In genomic region chr9:56505793-56506755, GRCm38 (mm10) we compare ENCODE assay signal across 8 mouse cellular contexts.
DNase-seq lines count a peak whose midpoint lies in the region; ATAC-seq and TF ChIP-seq lines count a peak whose summit lies in the region.

No protein-coding gene starts in this region.

- H3K9ac ChIP-seq in heart, embryonic 12.5 days = peak overlapping the region; percentile 78
- H3K9ac ChIP-seq in kidney, postnatal 0 days (ENCODE audit: low read depth, low read length) = peak overlapping the region; percentile 48
- H3K9ac ChIP-seq in liver, embryonic 11.5 days (ENCODE audit: low read depth, low read length) = peak overlapping the region; percentile 17
- H3K9ac ChIP-seq in stomach, embryonic 14.5 days (replicated peaks; ENCODE audit: low read depth, low read length) = peak overlapping the region; percentile 19

- peak overlapping the region; percentile 76 for H3K4me2 ChIP-seq in heart, embryonic 12.5 days
- H3K4me2 ChIP-seq in kidney, postnatal 0 days (ENCODE audit: low read length) = peak overlapping the region; percentile 76
- H3K4me2 ChIP-seq in liver, embryonic 11.5 days = peak overlapping the region; percentile 70
- peak overlapping the region; percentile 54 for H3K4me2 ChIP-seq in stomach, embryonic 14.5 days (replicated peaks; ENCODE audit: low read depth, low read length)

- peak; percentile 97 for TF ChIP-seq CTCF in kidney, postnatal 0 days (IDR thresholded peaks at IDR 0.05; ENCODE audit: low read depth)

- H3K4me3 ChIP-seq in heart, embryonic 12.5 days = peak overlapping the region; percentile 44
- peak overlapping the region; percentile 40 for H3K4me3 ChIP-seq in kidney, postnatal 0 days (replicated peaks; ENCODE audit: low read depth, low read length)
- peak overlapping the region; percentile 39 for H3K4me3 ChIP-seq in liver, embryonic 11.5 days (ENCODE audit: low read depth, low read length)
- H3K4me3 ChIP-seq in stomach, embryonic 14.5 days (ENCODE audit: low read depth, low read length) = peak overlapping the region; percentile 33

- WGBS in heart, embryonic 12.5 days = under 1% methylated on average over 31 of the region's 31 CpGs
- WGBS in kidney, postnatal 0 days = 1% methylated on average over 31 of the region's 31 CpGs
- WGBS in liver, embryonic 11.5 days = 1% methylated on average over 31 of the region's 31 CpGs
- 1% methylated on average over 31 of the region's 31 CpGs for WGBS in stomach, embryonic 14.5 days

- 0 out of 2 replicates have a peak, but pooled peaks have one; percentile 34 for ATAC-seq in erythroid progenitor cell, adult 5-6 weeks (replicated peaks; ENCODE audit: low FRiP score, poor library complexity, severe bottlenecking)
- peak; percentile 61; the same call in 1 of the 2 replicates for ATAC-seq in heart, embryonic 12.5 days (ENCODE audit: insufficient number of reproducible peaks, low FRiP score)
- ATAC-seq in kidney, postnatal 0 days (replicated peaks; ENCODE audit: low FRiP score, low read depth) = peak; percentile 66
- ATAC-seq in liver, embryonic 11.5 days (replicated peaks; ENCODE audit: low FRiP score) = peak; percentile 69
- ATAC-seq in stomach, embryonic 14.5 days (ENCODE audit: insufficient number of reproducible peaks, insufficient read depth, low FRiP score, low read depth) = peak; percentile 70

- no peaks in the 10 kb centered on the region for H3K36me3 ChIP-seq in heart, embryonic 12.5 days
- H3K36me3 ChIP-seq in kidney, postnatal 0 days (ENCODE audit: insufficient read depth, low read length) = no peaks in the 10 kb centered on the region
- no peaks in the 10 kb centered on the region for H3K36me3 ChIP-seq in liver, embryonic 11.5 days (ENCODE audit: control insufficient read depth, insufficient read depth, low read length)
- H3K36me3 ChIP-seq in stomach, embryonic 14.5 days (ENCODE audit: control insufficient read depth, insufficient read depth, low read length) = no peaks in the 10 kb centered on the region

- peaks cover 66% of the 10 kb centered on the region for H3K4me1 ChIP-seq in heart, embryonic 12.5 days (replicated peaks)
- peaks cover 37% of the 10 kb centered on the region for H3K4me1 ChIP-seq in kidney, postnatal 0 days (replicated peaks; ENCODE audit: insufficient read depth, low read length)
- peaks cover 26% of the 10 kb centered on the region for H3K4me1 ChIP-seq in liver, embryonic 11.5 days (replicated peaks; ENCODE audit: control insufficient read depth, insufficient read depth, low read length)
- H3K4me1 ChIP-seq in stomach, embryonic 14.5 days (ENCODE audit: control insufficient read depth, insufficient read depth, low read length) = peaks cover 43% of the 10 kb centered on the region

- peak overlapping the region; percentile 98 for H3K27ac ChIP-seq in heart, embryonic 12.5 days (ENCODE audit: poor library complexity, severe bottlenecking)
- peak overlapping the region; percentile 95 for H3K27ac ChIP-seq in kidney, postnatal 0 days
- H3K27ac ChIP-seq in liver, embryonic 11.5 days (ENCODE audit: low read depth, low read length) = peak overlapping the region; percentile 79
- peak overlapping the region; percentile 91 for H3K27ac ChIP-seq in stomach, embryonic 14.5 days (ENCODE audit: low read length)

- H3K27me3 ChIP-seq in heart, embryonic 12.5 days (replicated peaks) = no peaks in the 10 kb centered on the region
- no peaks in the 10 kb centered on the region for H3K27me3 ChIP-seq in kidney, postnatal 0 days (ENCODE audit: insufficient read depth, low read length)
- no peaks in the 10 kb centered on the region for H3K27me3 ChIP-seq in liver, embryonic 11.5 days (replicated peaks; ENCODE audit: control insufficient read depth, insufficient read depth, low read length)
- H3K27me3 ChIP-seq in stomach, embryonic 14.5 days (ENCODE audit: control insufficient read depth, insufficient read depth, low read length) = no peaks in the 10 kb centered on the region

- H3K9me3 ChIP-seq in heart, embryonic 12.5 days (replicated peaks) = no peaks in the 10 kb centered on the region
- H3K9me3 ChIP-seq in kidney, postnatal 0 days (replicated peaks; ENCODE audit: low read length) = no peaks in the 10 kb centered on the region
- no peaks in the 10 kb centered on the region for H3K9me3 ChIP-seq in liver, embryonic 11.5 days (ENCODE audit: control insufficient read depth, low read length)
- no peaks in the 10 kb centered on the region for H3K9me3 ChIP-seq in stomach, embryonic 14.5 days (ENCODE audit: control insufficient read depth, low read depth, low read length)

- DNase-seq in CD4-positive helper T cell, adult 2 months (ENCODE audit: low read depth, low spot score) = peak; percentile 86
- DNase-seq in brain, embryonic 18.5 days (ENCODE audit: low read depth, low spot score) = peak; percentile 84
- DNase-seq in kidney, postnatal 0 days (ENCODE audit: low spot score) = peak; percentile 97
- peak; percentile 90 for DNase-seq in liver, embryonic 11.5 days (ENCODE audit: low spot score)
- DNase-seq in naive thymus-derived CD4-positive, alpha-beta T cell, adult 2 months (ENCODE audit: low read depth) = peak; percentile 92

Comparison
In these comparisons a context has a peak if more than half of its experiments do, and no peak if none do; other contexts are left out.
1. Peak in every context shown above with its lines: DNase-seq, ATAC-seq, H3K4me3 ChIP-seq and H3K27ac ChIP-seq.
2. H3K9ac ChIP-seq: peak in every context shown above with its lines; median percentile 78 in heart, embryonic 12.5 days; 48 in kidney, postnatal 0 days; 19 in stomach, embryonic 14.5 days; 17 in liver, embryonic 11.5 days.